Mouse (Mus musculus) neural tube, embryonic 14.5 days (tissue): ENCODE results near the gene Pdcd4. TPM values are rescaled to one million over a fixed set of nuclear protein-coding genes. Genes with fewer than 3 reads are reported as not detected.

Experiments used
- ATAC-seq: fragments of 200-750 bp; cut with Nextera tagmentation; 2 replicates; pipeline ENCODE4 v1.8.0; 2017; ENCODE audit warnings: low read depth, mild to moderate bottlenecking, moderate TSS enrichment, moderate library complexity
- H3K27ac ChIP-seq: fragments of 300-500 bp; sonication (generic); 2 replicates; pipeline ENCODE4 v1.5.1; 2014; ENCODE audit warnings: low read depth, mild to moderate bottlenecking, control low read depth, low read length, moderate library complexity, mixed read lengths
- H3K27me3 ChIP-seq: fragments of 300-500 bp; sonication (generic); 2 replicates; pipeline ENCODE4 v1.6.1; 2014; ENCODE audit warnings: low read length; ENCODE audit not compliant: control insufficient read depth, insufficient read depth
- H3K36me3 ChIP-seq: fragments of 300-500 bp; sonication (generic); 2 replicates; pipeline ENCODE4 v1.6.1; 2014; ENCODE audit warnings: low read length, mixed read lengths; ENCODE audit not compliant: control insufficient read depth, insufficient read depth
- H3K4me1 ChIP-seq: fragments of 300-500 bp; sonication (generic); 2 replicates; pipeline ENCODE4 v1.6.1; 2014; ENCODE audit warnings: low read length; ENCODE audit not compliant: control insufficient read depth, insufficient read depth
- H3K4me2 ChIP-seq: fragments of 300-500 bp; sonication (generic); 2 replicates; pipeline ENCODE4 v1.6.1; 2014; ENCODE audit warnings: mild to moderate bottlenecking, low read depth, low read length, control low read depth
- H3K4me3 ChIP-seq: fragments of 300-500 bp; sonication (generic); 2 replicates; pipeline ENCODE4 v1.5.1; 2014; ENCODE audit warnings: low read depth, low read length, control low read depth, mixed read lengths
- H3K9ac ChIP-seq: fragments of 300-500 bp; sonication (generic); replicated peaks from 2 replicates; pipeline ENCODE4 v1.6.1; 2014; ENCODE audit warnings: low read depth, mild to moderate bottlenecking, control low read depth, low read length, mixed read lengths
- H3K9me3 ChIP-seq: fragments of 300-500 bp; sonication (generic); 2 replicates; pipeline ENCODE4 v1.6.1; 2016; ENCODE audit warnings: low read length; ENCODE audit not compliant: control insufficient read depth
- WGBS: fragments of 180-500 bp; shearing (Covaris S2); extraction: QIAGEN DNeasy Blood & Tissue Kit; methylation state at CpG from one replicate; pipeline ENCODE4 v1.1.7; 2014; 5-methylcytosine and 5-hydroxymethylcytosine counted together
- polyA plus RNA-seq: library from polyadenylated mRNA; unstranded; fragments of >200 nt; fragmentation: Nextera tagmentation; extraction: Ambion mirVana; gene quantifications from 2 replicates; pipeline ENCODE4 v1.2.1, GENCODE M21; 2014

Gene Pdcd4
- polyA plus RNA-seq, 1 experiment from 2014 or later: 63.2 TPM

GRCm38 (mm10) chr19:53855781-53856180, 36.2 kb upstream of the Pdcd4 start:
- no peak for ATAC-seq
- Histone ChIP-seq H3K27ac (no peak overlapping the region), H3K27me3 (no peaks in the 10 kb centered on the region), H3K9me3 (no peaks in the 10 kb centered on the region), H3K4me3 (no peak overlapping the region), H3K36me3 (no peaks in the 10 kb centered on the region), H3K4me2 (no peak overlapping the region), H3K4me1 (peaks cover 19% of the 10 kb centered on the region), H3K9ac (no peak overlapping the region)
- 64% methylated on average over 5 of the region's 5 CpGs for WGBS

GRCm38 (mm10) chr19:53856794-53857193, 35.2 kb upstream of the Pdcd4 start:
- Histone ChIP-seq H3K9ac (no peak overlapping the region), H3K27ac (no peak overlapping the region), H3K9me3 (no peaks in the 10 kb centered on the region), H3K27me3 (no peaks in the 10 kb centered on the region), H3K4me2 (no peak overlapping the region), H3K4me1 (peaks cover 19% of the 10 kb centered on the region), H3K4me3 (no peak overlapping the region), H3K36me3 (no peaks in the 10 kb centered on the region)
- 50% methylated on average over 9 of the region's 9 CpGs for WGBS
- no peak for ATAC-seq

- WGBS: 80% methylated on average over 6 of the region's 6 CpGs
- Histone ChIP-seq H3K4me3 (no peak overlapping the region), H3K27me3 (no peaks in the 10 kb centered on the region), H3K4me2 (no peak overlapping the region), H3K9me3 (no peaks in the 10 kb centered on the region), H3K36me3 (no peaks in the 10 kb centered on the region), H3K4me1 (peaks cover 9% of the 10 kb centered on the region), H3K9ac (no peak overlapping the region), H3K27ac (no peak overlapping the region)
- ATAC-seq: no peak
These were observed 34.1 kb upstream of the Pdcd4 start for GRCm38 (mm10) chr19:53857962-53858361.

GRCm38 (mm10) chr19:53859149-53859548, 32.9 kb upstream of the Pdcd4 start:
- Histone ChIP-seq H3K36me3 (no peaks in the 10 kb centered on the region), H3K4me1 (no peaks in the 10 kb centered on the region; the same call in 1 of the 2 replicates), H3K9ac (no peak overlapping the region), H3K4me2 (no peak overlapping the region), H3K4me3 (no peak overlapping the region), H3K9me3 (no peaks in the 10 kb centered on the region), H3K27ac (no peak overlapping the region), H3K27me3 (no peaks in the 10 kb centered on the region)
- 19% methylated on average over 9 of the region's 9 CpGs for WGBS
- ATAC-seq: no peak

- Histone ChIP-seq H3K9me3 (no peaks in the 10 kb centered on the region), H3K4me1 (no peaks in the 10 kb centered on the region), H3K4me3 (no peak overlapping the region), H3K27me3 (no peaks in the 10 kb centered on the region), H3K27ac (no peak overlapping the region), H3K36me3 (no peaks in the 10 kb centered on the region), H3K4me2 (no peak overlapping the region), H3K9ac (no peak overlapping the region)
- WGBS: 66% methylated on average over 7 of the region's 7 CpGs
- ATAC-seq: no peak
These were observed 32.4 kb upstream of the Pdcd4 start for GRCm38 (mm10) chr19:53859593-53859992.

- H3K9ac ChIP-seq: no peak overlapping the region
- no peaks in the 10 kb centered on the region for H3K27me3 ChIP-seq
- no peaks in the 10 kb centered on the region for H3K4me1 ChIP-seq
- H3K9me3 ChIP-seq: no peaks in the 10 kb centered on the region
- no peak for ATAC-seq
- no peak overlapping the region for H3K4me2 ChIP-seq
- 88% methylated on average over 7 of the region's 7 CpGs for WGBS
- H3K4me3 ChIP-seq: no peak overlapping the region
- no peaks in the 10 kb centered on the region for H3K36me3 ChIP-seq
- no peak overlapping the region for H3K27ac ChIP-seq
These were observed 30.7 kb upstream of the Pdcd4 start for GRCm38 (mm10) chr19:53861346-53861745.

GRCm38 (mm10) chr19:53862573-53863246, 29.3 kb upstream of the Pdcd4 start:
- Histone ChIP-seq H3K27ac (no peak overlapping the region), H3K4me2 (no peak overlapping the region), H3K4me1 (no peaks in the 10 kb centered on the region), H3K36me3 (no peaks in the 10 kb centered on the region), H3K4me3 (no peak overlapping the region), H3K27me3 (no peaks in the 10 kb centered on the region), H3K9ac (no peak overlapping the region), H3K9me3 (no peaks in the 10 kb centered on the region)
- WGBS: 70% methylated on average over 8 of the region's 8 CpGs
- no peak for ATAC-seq

GRCm38 (mm10) chr19:53867238-53867637, 24.8 kb upstream of the Pdcd4 start:
- ATAC-seq: no peak
- Histone ChIP-seq H3K9me3 (no peaks in the 10 kb centered on the region), H3K36me3 (no peaks in the 10 kb centered on the region), H3K4me1 (no peaks in the 10 kb centered on the region), H3K27me3 (no peaks in the 10 kb centered on the region), H3K4me2 (no peak overlapping the region), H3K9ac (no peak overlapping the region), H3K4me3 (no peak overlapping the region), H3K27ac (no peak overlapping the region)

- H3K9me3 ChIP-seq: no peaks in the 10 kb centered on the region
- H3K27me3 ChIP-seq: no peaks in the 10 kb centered on the region
- ATAC-seq: no peak
- no peak overlapping the region for H3K9ac ChIP-seq
- no peak overlapping the region for H3K27ac ChIP-seq
- H3K4me3 ChIP-seq: no peak overlapping the region
- no peaks in the 10 kb centered on the region for H3K36me3 ChIP-seq
- no peak overlapping the region for H3K4me2 ChIP-seq
- 91% methylated on average over 6 of the region's 6 CpGs for WGBS
- no peaks in the 10 kb centered on the region for H3K4me1 ChIP-seq
These were observed 23.9 kb upstream of the Pdcd4 start for GRCm38 (mm10) chr19:53868125-53868524.
